Mouse (Mus musculus): ENCODE results near the gene Pacs2. TPM values are rescaled to one million over a fixed set of nuclear protein-coding genes. Genes with fewer than 3 reads are reported as not detected.

The Pacs2 gene
- polyA plus RNA-seq (2015; fragmentation: Illumina TruSeq; extraction: RNeasy Lipid Tissue Mini Kit (QIAGEN cat#74804); ENCODE audit: low read depth, low replicate concordance) = 71.2 TPM

GRCm38 (mm10) chr12:113013604-113014558, at the start of gene Pacs2:
Gene Pacs2, plus strand, starts transcription at chr12:113014508.

GRCm38 (mm10) chr12:112976371-112977073, 37.8 kb upstream of the Pacs2 start, which contains the start of gene Btbd6:
Gene Btbd6, plus strand, starts transcription at chr12:112976482.

GRCm38 (mm10) chr12:113000294-113001132, 13.8 kb upstream of the Pacs2 start, which contains the start of gene Brf1:
Gene Brf1, minus strand, starts transcription at chr12:113000704.

GRCm38 (mm10) chr12:113074329-113075062, 60.2 kb downstream of the Pacs2 start, which contains the start of gene Tex22:
Gene Tex22, plus strand, starts transcription at chr12:113074502.

GRCm38 (mm10) chr12:113097749-113098281, 83.5 kb downstream of the Pacs2 start, which contains the start of gene Mta1:
Gene Mta1, plus strand, starts transcription at chr12:113098278.

Other genes starting within 250 kb of the Pacs2 start
- gene Ahnak2, start 211.9 kb upstream of the Pacs2 start, polyA plus RNA-seq (2015; fragmentation: Illumina TruSeq; extraction: RNeasy Lipid Tissue Mini Kit (QIAGEN cat#74804); ENCODE audit: low read depth, low replicate concordance) = 1.5 TPM
- 15.2 TPM for gene Clba1, start 205.6 kb upstream of the Pacs2 start, polyA plus RNA-seq (2015; fragmentation: Illumina TruSeq; extraction: RNeasy Lipid Tissue Mini Kit (QIAGEN cat#74804); ENCODE audit: low read depth, low replicate concordance)
- 6.6 TPM for gene Cdca4, start 185.1 kb upstream of the Pacs2 start, polyA plus RNA-seq (2015; fragmentation: Illumina TruSeq; extraction: RNeasy Lipid Tissue Mini Kit (QIAGEN cat#74804); ENCODE audit: low read depth, low replicate concordance)
- not detected for gene Gpr132, start 146.3 kb upstream of the Pacs2 start, polyA plus RNA-seq (2015; fragmentation: Illumina TruSeq; extraction: RNeasy Lipid Tissue Mini Kit (QIAGEN cat#74804); ENCODE audit: low read depth, low replicate concordance)
- gene Jag2, start 84.7 kb upstream of the Pacs2 start, polyA plus RNA-seq (2015; fragmentation: Illumina TruSeq; extraction: RNeasy Lipid Tissue Mini Kit (QIAGEN cat#74804); ENCODE audit: low read depth, low replicate concordance) = 17.1 TPM
- gene Nudt14, start 72.4 kb upstream of the Pacs2 start, polyA plus RNA-seq (2015; fragmentation: Illumina TruSeq; extraction: RNeasy Lipid Tissue Mini Kit (QIAGEN cat#74804); ENCODE audit: low read depth, low replicate concordance) = 16.5 TPM
- gene Btbd6, start 38.0 kb upstream of the Pacs2 start, polyA plus RNA-seq (2015; fragmentation: Illumina TruSeq; extraction: RNeasy Lipid Tissue Mini Kit (QIAGEN cat#74804); ENCODE audit: low read depth, low replicate concordance) = 65.8 TPM
- 31.8 TPM for gene Brf1, start 13.8 kb upstream of the Pacs2 start, polyA plus RNA-seq (2015; fragmentation: Illumina TruSeq; extraction: RNeasy Lipid Tissue Mini Kit (QIAGEN cat#74804); ENCODE audit: low read depth, low replicate concordance)
- not detected for gene Tex22, start 60.0 kb downstream of the Pacs2 start, polyA plus RNA-seq (2015; fragmentation: Illumina TruSeq; extraction: RNeasy Lipid Tissue Mini Kit (QIAGEN cat#74804); ENCODE audit: low read depth, low replicate concordance)
- gene Mta1, start 83.8 kb downstream of the Pacs2 start, polyA plus RNA-seq (2015; fragmentation: Illumina TruSeq; extraction: RNeasy Lipid Tissue Mini Kit (QIAGEN cat#74804); ENCODE audit: low read depth, low replicate concordance) = 40.8 TPM
- gene Crip2, start 125.7 kb downstream of the Pacs2 start, polyA plus RNA-seq (2015; fragmentation: Illumina TruSeq; extraction: RNeasy Lipid Tissue Mini Kit (QIAGEN cat#74804); ENCODE audit: low read depth, low replicate concordance) = 137 TPM
- 44.7 TPM for gene Crip1, start 131.8 kb downstream of the Pacs2 start, polyA plus RNA-seq (2015; fragmentation: Illumina TruSeq; extraction: RNeasy Lipid Tissue Mini Kit (QIAGEN cat#74804); ENCODE audit: low read depth, low replicate concordance)
- 1.2 TPM for gene Tedc1, start 141.9 kb downstream of the Pacs2 start, polyA plus RNA-seq (2015; fragmentation: Illumina TruSeq; extraction: RNeasy Lipid Tissue Mini Kit (QIAGEN cat#74804); ENCODE audit: low read depth, low replicate concordance)
- gene Tmem121, start 171.4 kb downstream of the Pacs2 start, polyA plus RNA-seq (2015; fragmentation: Illumina TruSeq; extraction: RNeasy Lipid Tissue Mini Kit (QIAGEN cat#74804); ENCODE audit: low read depth, low replicate concordance) = 18.7 TPM

All from brain, adult 10 weeks (tissue).